Mouse (Mus musculus): ENCODE measurements around the gene Ksr2. TPM values are rescaled to one million over a fixed set of nuclear protein-coding genes. Genes with fewer than 3 reads are reported as not detected.

The Ksr2 gene
- polyA plus RNA-seq, 1 experiment from 2014 or later, result 0.32 TPM

DNA sequence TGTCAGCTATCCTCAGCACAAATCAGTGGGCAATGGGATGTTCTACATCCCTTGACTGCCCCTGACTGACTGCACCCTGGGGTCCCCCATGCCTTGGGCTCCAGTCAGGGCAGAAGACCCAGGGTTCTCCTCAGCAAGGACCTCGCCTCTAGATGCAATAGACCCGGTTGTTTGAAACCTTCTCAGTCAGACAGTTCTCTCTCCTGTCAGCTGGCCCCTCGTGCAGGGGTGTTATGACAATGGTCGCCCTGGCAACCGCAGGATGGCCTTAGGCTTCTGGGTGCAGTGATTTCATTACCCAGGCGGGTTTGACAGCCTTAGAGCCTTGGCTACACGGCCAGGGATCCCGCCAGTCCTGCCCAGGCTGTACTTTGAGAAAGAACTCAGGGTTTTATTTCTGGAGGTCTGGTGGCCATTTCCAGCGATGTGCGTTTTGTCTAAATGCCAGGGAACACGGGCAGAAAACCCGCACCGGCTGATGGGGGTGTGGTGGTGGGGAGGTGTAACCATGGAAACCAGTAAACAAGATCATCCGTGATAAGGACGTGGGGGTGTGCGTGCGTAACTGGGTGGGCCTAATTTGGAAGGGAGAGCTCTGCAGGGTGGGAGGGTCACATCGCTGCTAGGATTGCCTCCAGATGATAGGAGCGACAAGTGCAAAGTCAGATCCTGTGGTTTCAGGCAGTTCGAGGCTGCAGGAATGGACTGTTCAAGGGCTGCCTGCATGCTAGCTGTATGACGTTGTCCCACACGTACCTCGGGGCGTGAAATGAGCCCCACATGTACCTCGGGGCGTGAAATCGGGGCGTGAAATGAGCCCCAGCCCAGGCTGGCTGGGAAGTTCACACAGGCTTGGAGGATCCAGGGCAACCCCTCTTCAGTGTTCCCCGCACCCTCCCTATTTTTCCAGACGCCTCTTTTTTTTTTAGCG, 79.4 kb downstream of the Ksr2 start:
- Histone ChIP-seq H3K27me3 (replicated peaks; ENCODE audit: low read depth, poor library complexity, severe bottlenecking) (no peaks in the 10 kb centered on the region), H3K9me3 (no peaks in the 10 kb centered on the region), H3K36me3 (replicated peaks) (no peaks in the 10 kb centered on the region), H3K4me3 (peak overlapping the region; percentile 33), H3K4me1 (peaks cover 15% of the 10 kb centered on the region), H3K27ac (replicated peaks) (0 out of 2 replicates have a peak overlapping the region, but pooled peaks have one; percentile 19)
- 25% methylated on average over 31 of the region's 31 CpGs for WGBS
- peak; percentile 79 for DNase-seq (ENCODE audit: low spot score)

DNA sequence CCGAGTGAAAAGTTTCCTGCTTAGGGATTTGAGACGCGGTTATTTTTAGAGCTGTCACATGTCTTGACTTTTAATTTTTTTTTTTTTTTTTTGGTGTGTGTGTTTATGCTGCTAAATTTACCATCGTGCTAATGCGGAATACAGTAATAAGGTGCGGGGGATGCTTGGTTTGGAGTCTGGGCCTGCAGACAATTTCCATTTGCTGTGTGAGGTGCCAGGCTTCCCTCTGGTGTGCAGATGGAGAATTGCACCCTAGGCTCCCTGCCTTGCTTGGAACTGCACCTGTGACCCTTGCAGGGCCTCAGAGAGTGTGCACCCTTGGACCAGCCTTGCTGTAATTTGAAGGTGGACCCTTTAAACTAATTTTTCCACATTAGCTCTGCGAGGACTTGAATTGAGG, 80.1 kb downstream of the Ksr2 start:
- no peak overlapping the region for H3K4me3 ChIP-seq
- no peaks in the 10 kb centered on the region for H3K9me3 ChIP-seq
- H3K4me1 ChIP-seq, result peaks cover 15% of the 10 kb centered on the region
- H3K27me3 ChIP-seq (replicated peaks; ENCODE audit: low read depth, poor library complexity, severe bottlenecking), result no peaks in the 10 kb centered on the region
- peak; percentile 75 for DNase-seq (ENCODE audit: low spot score)
- no peaks in the 10 kb centered on the region for H3K36me3 ChIP-seq (replicated peaks)
- WGBS, result 31% methylated on average over 7 of the region's 7 CpGs
- no peak overlapping the region for H3K27ac ChIP-seq (replicated peaks)

DNA sequence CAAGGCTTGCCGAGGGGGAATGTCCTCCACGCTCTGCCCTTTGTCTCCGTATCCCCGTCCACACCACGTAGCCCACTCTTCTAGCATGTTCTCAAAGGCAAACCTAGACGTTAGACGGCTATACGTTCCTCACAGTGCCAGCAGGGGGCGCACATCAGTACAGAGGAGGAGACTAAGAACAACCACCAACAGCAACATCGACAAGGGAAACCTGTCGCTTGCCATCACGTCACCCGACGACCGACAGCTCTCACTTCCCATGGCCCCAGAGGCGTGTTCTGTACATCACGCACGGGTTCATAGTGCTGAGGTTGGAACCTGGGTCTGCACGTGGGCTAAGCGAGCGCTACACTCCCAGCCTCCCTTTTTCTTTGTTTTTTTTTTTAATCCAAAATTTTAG, 83.3 kb downstream of the Ksr2 start:
- 68% methylated on average over 21 of the region's 21 CpGs for WGBS
- Histone ChIP-seq H3K27me3 (replicated peaks; ENCODE audit: low read depth, poor library complexity, severe bottlenecking) (no peaks in the 10 kb centered on the region), H3K27ac (replicated peaks) (no peak overlapping the region), H3K9me3 (no peaks in the 10 kb centered on the region), H3K4me1 (peaks cover 15% of the 10 kb centered on the region), H3K4me3 (no peak overlapping the region), H3K36me3 (replicated peaks) (no peaks in the 10 kb centered on the region)
- DNase-seq (ENCODE audit: low spot score), result peak; percentile 46

DNA sequence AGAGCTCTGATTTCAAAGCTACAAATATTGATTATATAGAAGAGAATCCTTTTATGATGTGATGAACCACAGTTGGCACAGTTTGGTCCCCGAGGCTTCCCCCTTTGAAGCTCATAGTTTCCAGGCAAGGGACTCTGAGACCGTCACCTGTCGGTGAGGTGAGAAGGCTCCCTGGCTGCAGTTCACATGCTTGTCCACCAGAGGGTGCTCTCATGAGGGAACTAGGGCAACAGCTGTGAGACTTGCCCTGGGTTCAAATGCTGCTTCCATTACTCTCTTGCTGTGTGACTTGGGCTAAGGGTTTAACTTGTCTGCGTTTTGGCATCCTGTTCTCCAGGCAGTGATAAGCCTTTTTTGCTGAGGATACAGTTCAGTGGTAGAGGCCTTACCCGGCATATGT, 88.8 kb downstream of the Ksr2 start:
- 85% methylated on average over 5 of the region's 5 CpGs for WGBS
- H3K4me3 ChIP-seq, result no peak overlapping the region
- H3K27ac ChIP-seq (replicated peaks), result no peak overlapping the region
- no peaks in the 10 kb centered on the region for H3K27me3 ChIP-seq (replicated peaks; ENCODE audit: low read depth, poor library complexity, severe bottlenecking)
- H3K9me3 ChIP-seq, result no peaks in the 10 kb centered on the region
- DNase-seq (ENCODE audit: low spot score), result no peak
- H3K36me3 ChIP-seq (replicated peaks), result no peaks in the 10 kb centered on the region
- H3K4me1 ChIP-seq, result no peaks in the 10 kb centered on the region

DNA sequence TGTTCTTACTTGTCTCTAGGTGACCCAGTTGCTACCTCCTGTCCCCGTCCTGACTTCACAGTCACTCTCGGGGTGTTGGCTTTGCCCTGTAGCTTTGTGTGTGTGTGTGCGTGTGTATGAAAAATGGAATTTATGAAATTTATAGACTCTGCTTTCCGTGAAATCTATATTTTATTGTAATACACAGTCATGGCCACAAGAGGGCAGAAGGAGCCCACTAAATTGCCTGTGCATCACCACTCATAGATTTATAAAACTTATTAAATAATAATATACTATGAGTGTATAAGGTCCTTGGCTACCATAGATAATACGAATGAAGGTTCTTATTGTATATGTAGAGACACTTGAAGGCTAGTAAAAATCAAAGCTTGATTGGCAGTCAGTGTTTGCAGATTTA, 90.6 kb downstream of the Ksr2 start:
- Histone ChIP-seq H3K27me3 (replicated peaks; ENCODE audit: low read depth, poor library complexity, severe bottlenecking) (no peaks in the 10 kb centered on the region), H3K36me3 (replicated peaks) (no peaks in the 10 kb centered on the region), H3K4me3 (no peak overlapping the region), H3K27ac (replicated peaks) (no peak overlapping the region), H3K4me1 (peaks cover 3% of the 10 kb centered on the region; the same call in 1 of the 2 replicates), H3K9me3 (no peaks in the 10 kb centered on the region)
- WGBS, result 91% methylated on average over 5 of the region's 5 CpGs
- DNase-seq (ENCODE audit: low spot score), result no peak

DNA sequence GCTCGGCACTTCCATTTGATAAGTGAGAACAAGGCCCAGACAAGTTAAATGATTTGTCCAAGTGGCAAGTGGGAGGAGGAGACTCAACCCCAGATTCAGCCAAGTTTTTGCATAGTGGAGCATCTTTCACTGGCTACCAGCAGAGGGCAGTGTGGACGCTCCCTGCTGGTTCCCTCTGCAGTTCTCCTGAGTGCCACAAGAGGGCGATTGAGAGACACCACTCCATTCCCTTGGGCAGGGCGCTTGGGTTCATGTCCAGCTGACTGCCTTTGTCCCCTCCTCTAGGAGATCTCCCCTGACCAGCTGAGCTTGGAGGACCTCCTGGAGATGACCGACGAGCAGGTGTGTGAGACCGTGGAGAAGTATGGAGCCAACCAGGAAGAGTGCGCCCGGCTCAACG, 91.4 kb downstream of the Ksr2 start:
- H3K4me3 ChIP-seq, result no peak overlapping the region
- H3K36me3 ChIP-seq (replicated peaks), result no peaks in the 10 kb centered on the region
- 68% methylated on average over 10 of the region's 10 CpGs for WGBS
- H3K27ac ChIP-seq (replicated peaks), result no peak overlapping the region
- H3K4me1 ChIP-seq, result peaks cover 11% of the 10 kb centered on the region
- H3K9me3 ChIP-seq, result no peaks in the 10 kb centered on the region
- DNase-seq (ENCODE audit: low spot score), result peak; percentile 70
- no peaks in the 10 kb centered on the region for H3K27me3 ChIP-seq (replicated peaks; ENCODE audit: low read depth, poor library complexity, severe bottlenecking)

DNA sequence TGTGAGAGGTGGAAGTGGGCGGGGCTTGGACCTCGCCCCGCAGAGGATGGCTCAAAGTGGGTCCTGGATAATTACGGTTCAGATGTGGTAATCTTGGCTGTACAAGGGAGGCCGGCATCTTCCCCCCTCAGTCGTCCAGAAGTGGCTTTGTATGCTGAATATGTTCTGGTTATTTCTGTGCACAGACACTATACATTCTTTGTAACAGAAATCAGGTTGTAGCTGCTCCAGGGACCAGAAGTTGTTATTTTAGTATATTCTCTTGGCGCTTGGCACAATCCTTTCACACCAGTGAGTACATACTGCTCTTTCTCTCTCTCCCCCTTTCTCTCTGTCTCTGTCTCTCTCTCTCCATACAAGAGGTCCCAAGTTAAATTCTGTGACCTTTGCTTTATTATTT, 92.0 kb downstream of the Ksr2 start:
- Histone ChIP-seq H3K27me3 (replicated peaks; ENCODE audit: low read depth, poor library complexity, severe bottlenecking) (no peaks in the 10 kb centered on the region), H3K36me3 (replicated peaks) (no peaks in the 10 kb centered on the region), H3K27ac (replicated peaks) (no peak overlapping the region), H3K9me3 (no peaks in the 10 kb centered on the region), H3K4me3 (no peak overlapping the region), H3K4me1 (peaks cover 11% of the 10 kb centered on the region)
- DNase-seq (ENCODE audit: low spot score), result no peak
- 76% methylated on average over 7 of the region's 7 CpGs for WGBS

DNA sequence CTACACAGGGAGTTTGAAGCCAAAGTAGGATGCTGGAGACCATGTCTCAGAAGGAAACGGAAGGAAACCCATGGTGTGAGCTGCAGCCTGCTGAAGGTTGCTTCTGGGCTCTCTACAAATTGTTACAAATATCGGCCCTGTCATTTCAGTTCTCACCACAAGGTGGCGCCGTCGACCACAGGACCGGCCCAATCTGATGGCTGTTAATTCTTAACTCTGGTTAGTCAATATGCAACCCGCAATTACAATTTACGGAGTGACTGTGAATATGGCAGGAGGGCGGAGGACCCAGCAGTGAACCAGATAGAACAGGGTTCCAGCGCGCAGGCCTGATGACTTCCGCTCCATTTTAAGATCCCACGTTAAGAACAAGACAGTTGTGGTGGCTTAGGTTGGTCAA, 92.6 kb downstream of the Ksr2 start:
- 44% methylated on average over 13 of the region's 13 CpGs for WGBS
- no peaks in the 10 kb centered on the region for H3K36me3 ChIP-seq (replicated peaks)

DNA sequence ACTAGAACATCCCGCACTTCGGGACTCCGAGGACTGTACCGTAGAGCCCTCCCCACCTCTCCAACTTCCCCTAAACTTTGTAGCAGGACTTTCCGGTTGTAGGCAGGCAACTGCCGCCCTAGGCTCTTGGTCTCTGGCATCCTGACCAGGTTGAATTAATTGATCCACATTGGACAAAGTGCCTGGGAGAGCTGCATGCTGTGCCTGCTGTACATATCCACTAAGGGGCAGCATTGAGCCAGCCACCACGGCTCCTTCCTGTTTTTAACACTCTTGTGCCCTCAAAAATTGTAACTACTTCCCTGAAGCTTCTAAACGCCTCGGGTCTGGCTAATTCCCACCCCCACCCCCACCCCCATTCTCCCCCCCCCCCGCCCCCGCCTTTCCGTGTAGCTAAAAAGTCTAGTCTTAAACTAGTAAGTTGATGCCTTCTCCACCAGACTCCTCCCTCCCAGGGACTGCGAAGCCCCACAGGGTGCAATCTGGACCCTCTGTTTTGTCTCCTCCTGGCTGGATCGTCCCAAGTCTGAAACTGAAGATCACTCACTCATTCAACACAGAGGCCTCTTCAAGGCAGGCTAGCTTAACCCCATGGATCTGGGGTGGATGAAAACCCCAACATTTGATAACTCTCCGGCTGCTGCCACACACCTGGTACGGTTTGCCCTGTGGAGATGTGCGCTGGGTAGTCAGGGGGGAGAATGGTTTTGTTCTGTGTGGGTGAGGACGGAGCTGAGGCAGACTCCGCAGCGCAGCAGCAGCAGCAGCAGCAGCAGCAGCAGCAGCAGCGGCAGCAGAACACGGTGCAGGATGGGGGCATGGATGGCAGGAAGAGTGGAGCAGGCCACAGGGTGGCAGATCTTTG, 95.9 kb downstream of the Ksr2 start:
- peak overlapping the region; percentile 25 for H3K4me3 ChIP-seq
- H3K27ac ChIP-seq (replicated peaks), result peak overlapping the region; percentile 54
- no peaks in the 10 kb centered on the region for H3K9me3 ChIP-seq
- H3K27me3 ChIP-seq (replicated peaks; ENCODE audit: low read depth, poor library complexity, severe bottlenecking), result no peaks in the 10 kb centered on the region
- peak; percentile 72 for DNase-seq (ENCODE audit: low spot score)
- 36% methylated on average over 22 of the region's 22 CpGs for WGBS
- H3K4me1 ChIP-seq, result peaks cover 17% of the 10 kb centered on the region
- H3K36me3 ChIP-seq (replicated peaks), result no peaks in the 10 kb centered on the region

More for the DNA sequence above, 92.6 kb downstream of the Ksr2 start:
- no peak overlapping the region for H3K27ac ChIP-seq (replicated peaks)
- H3K9me3 ChIP-seq, result no peaks in the 10 kb centered on the region
- H3K4me3 ChIP-seq, result no peak overlapping the region
- H3K4me1 ChIP-seq, result peaks cover 17% of the 10 kb centered on the region
- peak; percentile 72 for DNase-seq (ENCODE audit: low spot score)
- H3K27me3 ChIP-seq (replicated peaks; ENCODE audit: low read depth, poor library complexity, severe bottlenecking), result no peaks in the 10 kb centered on the region

DNA sequence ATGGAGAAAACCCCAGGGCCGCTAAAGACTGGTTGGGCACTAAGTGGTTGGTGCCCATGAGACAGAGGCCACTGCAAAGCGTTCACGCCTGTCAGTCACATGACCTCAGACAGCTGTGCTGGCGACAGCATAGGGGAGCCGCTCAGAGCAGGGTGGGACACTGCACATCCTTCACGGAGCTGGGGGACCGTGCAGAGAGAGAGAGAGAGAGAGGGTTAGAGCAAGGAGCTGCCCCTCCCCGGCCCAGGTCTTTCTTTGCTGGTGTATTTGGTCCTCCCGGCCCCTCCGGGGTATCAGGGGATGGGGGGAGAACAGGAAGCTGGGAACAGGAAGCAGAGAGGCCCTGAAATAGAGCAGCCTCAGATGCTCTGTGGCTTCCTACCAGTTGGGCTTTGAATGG, 97.1 kb downstream of the Ksr2 start:
- Histone ChIP-seq H3K36me3 (replicated peaks) (no peaks in the 10 kb centered on the region), H3K27ac (replicated peaks) (no peak overlapping the region; the same call in 1 of the 2 replicates), H3K27me3 (replicated peaks; ENCODE audit: low read depth, poor library complexity, severe bottlenecking) (no peaks in the 10 kb centered on the region), H3K9me3 (no peaks in the 10 kb centered on the region), H3K4me1 (peaks cover 17% of the 10 kb centered on the region), H3K4me3 (no peak overlapping the region)
- no peak for DNase-seq (ENCODE audit: low spot score)
- WGBS, result 78% methylated on average over 10 of the region's 10 CpGs

DNA sequence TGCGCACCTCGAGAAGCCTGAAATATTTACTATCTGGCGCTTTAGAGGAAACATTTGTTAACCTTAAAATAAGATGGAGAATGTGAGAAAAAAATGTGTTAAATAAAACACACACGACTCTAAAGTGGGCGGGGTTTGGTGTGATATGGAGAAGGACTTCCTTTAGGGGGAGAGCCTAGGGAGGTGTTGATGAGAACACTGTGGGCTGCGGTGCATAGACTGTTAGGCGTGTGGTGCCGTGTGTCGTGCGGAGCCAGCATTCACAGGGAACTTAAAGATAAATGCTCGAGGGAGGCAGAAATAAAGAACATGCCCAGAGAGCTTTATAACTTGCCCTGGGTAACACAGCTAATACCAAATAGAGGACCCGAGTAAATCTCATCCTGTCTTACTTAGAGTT, 101.6 kb downstream of the Ksr2 start:
- H3K27ac ChIP-seq (replicated peaks), result no peak overlapping the region
- H3K4me3 ChIP-seq, result no peak overlapping the region
- H3K27me3 ChIP-seq (replicated peaks; ENCODE audit: low read depth, poor library complexity, severe bottlenecking), result no peaks in the 10 kb centered on the region
- no peaks in the 10 kb centered on the region for H3K9me3 ChIP-seq
- H3K36me3 ChIP-seq (replicated peaks), result no peaks in the 10 kb centered on the region
- DNase-seq (ENCODE audit: low spot score), result no peak
- H3K4me1 ChIP-seq, result peaks cover 11% of the 10 kb centered on the region; the same call in 1 of the 2 replicates
- WGBS, result 88% methylated on average over 12 of the region's 12 CpGs

DNA sequence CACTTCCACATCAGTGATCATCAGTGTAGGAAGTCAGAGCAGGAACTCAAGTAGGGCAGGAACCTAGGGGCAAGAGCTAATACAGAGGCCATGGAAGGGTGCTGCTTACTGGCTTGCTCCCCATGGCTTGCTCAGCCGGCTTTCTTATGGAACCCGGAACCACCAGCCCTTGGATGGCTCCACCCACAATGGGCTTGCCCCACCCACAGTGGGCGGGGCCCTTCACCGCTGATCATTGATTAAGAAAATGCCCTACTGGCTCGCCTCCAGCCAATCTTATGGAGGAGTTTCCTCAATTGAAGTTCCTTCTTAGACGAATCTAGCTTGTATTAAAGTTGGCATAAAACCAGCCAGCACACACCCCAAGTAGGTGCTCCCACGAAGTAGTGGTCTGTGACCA, 102.1 kb downstream of the Ksr2 start:
- Histone ChIP-seq H3K4me3 (no peak overlapping the region), H3K27me3 (replicated peaks; ENCODE audit: low read depth, poor library complexity, severe bottlenecking) (no peaks in the 10 kb centered on the region), H3K36me3 (replicated peaks) (no peaks in the 10 kb centered on the region), H3K4me1 (peaks cover 10% of the 10 kb centered on the region; the same call in 1 of the 2 replicates), H3K27ac (replicated peaks) (no peak overlapping the region), H3K9me3 (no peaks in the 10 kb centered on the region)
- 76% methylated on average over 7 of the region's 7 CpGs for WGBS
- DNase-seq (ENCODE audit: low spot score), result no peak

All from embryonic facial prominence, embryonic 10.5 days (tissue).